Mouse (Mus musculus) adrenal gland, postnatal 4 days (tissue): Measurements from ENCODE around the gene Ift20. TPM values are rescaled to one million over a fixed set of nuclear protein-coding genes. Genes with fewer than 3 reads are reported as not detected.

Source experiments
- DNase-seq, 2 experiments: peaks; one replicate each; pipeline ENCODE4 v3.0.0; 2021 to 2022; ENCODE audit warnings: low spot score in 2 of 2, mixed read lengths in 2 of 2
- long read RNA-seq, 2 experiments: library from polyadenylated mRNA; stranded (forward); transcript quantifications; one replicate each; pipeline ENCODE4 v2.0.0; 2021
- total RNA-seq, 2 experiments: library from RNA; stranded (reverse); gene quantifications; 2 replicates each; pipeline ENCODE4 v1.2.3; 2021

Gene Ift20
- total RNA-seq = 10 to 100 TPM; 80.5 to 84.7 TPM
- long read RNA-seq, experiment 1, transcript Ift20-202 (5 exons, 582 nt) = minor isoform, 24 of 106 reads
- long read RNA-seq, experiment 1, transcript Ift20-204 (5 exons, 1,167 nt) = minor isoform, 5 of 106 reads
- long read RNA-seq, experiment 1, transcript Ift20-203 (6 exons, 1,141 nt) = major isoform, 62 of 106 reads
- long read RNA-seq, experiment 1, partial matches to known transcripts = 7 of 106 reads
- long read RNA-seq, experiment 1, other reads (novel, unspliced or antisense) = 4 of 106 reads
- long read RNA-seq, experiment 2, transcript Ift20-202 (5 exons, 582 nt) = minor isoform, 24 of 130 reads
- long read RNA-seq, experiment 2, transcript Ift20-203 (6 exons, 1,141 nt) = major isoform, 64 of 130 reads
- long read RNA-seq, experiment 2, partial matches to known transcripts = 13 of 130 reads
- long read RNA-seq, experiment 2, other reads (novel, unspliced or antisense) = 24 of 130 reads

DNA sequence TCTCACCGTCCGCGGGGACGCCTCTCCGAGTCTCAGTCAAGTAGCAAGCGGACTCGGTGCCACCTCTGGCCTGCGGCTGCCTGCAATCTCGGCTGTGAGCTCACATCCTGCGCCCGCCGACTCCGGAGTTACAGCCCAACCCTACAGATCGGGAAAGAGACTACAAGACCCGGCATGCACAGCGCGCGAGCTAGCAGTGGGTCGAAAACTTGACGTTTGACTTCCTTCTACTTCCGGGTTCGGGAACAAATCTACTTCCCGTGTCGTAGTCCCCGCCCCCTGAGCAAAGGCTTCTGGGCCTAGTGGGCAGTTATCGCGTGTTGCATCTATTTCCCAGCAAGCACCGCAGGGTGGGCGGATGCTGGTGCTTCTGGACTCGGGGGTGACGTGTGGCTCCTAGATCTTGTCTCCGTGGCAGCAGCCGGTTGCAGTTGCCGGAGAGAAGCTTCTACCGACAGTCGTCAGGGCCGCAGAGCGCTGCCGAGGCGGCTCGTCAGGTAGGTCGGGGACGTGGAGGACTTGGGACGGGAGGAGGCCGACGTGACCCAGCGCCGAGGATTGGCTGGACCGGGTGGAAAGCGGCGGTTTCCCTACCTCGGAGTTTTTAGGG, at the start of gene Ift20, which contains the start of gene Tnfaip1:
TSS of gene Ift20 (plus strand) at position 282 of the 610 bp plus-strand sequence.
TSS of gene Tnfaip1 (minus strand) at position 253 of the 610 bp plus-strand sequence.
- peak; percentile 78 to 97 for DNase-seq

DNA sequence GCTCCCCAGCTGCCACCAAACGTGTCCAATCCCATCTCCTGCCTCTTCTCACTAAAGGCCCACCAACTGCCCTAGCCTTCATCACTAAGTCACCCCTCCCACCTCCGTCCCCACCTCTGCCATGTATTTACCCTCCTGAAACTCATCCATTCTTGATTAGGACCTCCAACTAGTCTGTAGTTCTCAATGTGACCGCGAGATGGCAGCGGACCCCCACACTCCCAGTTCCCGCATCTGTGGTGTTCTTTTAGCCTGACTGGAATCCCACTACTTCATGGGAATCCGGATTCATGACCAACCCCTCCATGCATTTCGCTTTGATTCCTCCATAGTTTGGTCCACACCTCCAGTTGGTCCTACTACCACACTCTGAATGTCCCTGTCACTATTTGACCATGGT, 48.0 kb upstream of the Ift20 start:
- peak in 1 of 2 experiments; percentile 58 for DNase-seq

DNA sequence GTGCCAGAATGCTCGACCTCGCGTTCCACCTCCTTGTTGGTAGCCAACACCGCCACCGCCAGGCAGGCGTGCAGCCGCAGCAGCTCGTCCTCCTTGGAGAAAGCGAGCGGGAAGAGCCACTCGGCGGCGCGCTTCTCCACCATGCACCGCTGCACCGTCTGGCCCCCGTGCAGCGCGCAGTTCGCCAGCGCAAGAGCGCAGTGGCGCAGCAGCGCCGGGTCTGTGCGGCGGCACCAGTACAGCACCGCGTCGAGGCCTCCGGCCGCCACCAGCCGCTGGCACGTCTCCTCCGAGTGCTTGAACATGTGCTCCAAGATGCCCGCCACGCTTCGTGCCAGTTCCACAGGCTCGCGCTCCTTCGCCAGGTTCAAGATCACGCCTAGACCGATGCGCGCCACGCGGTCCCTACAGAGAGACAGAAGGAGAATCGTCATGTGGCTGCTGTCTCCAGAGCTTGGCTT, 45.4 kb upstream of the Ift20 start:
- no peak for DNase-seq

DNA sequence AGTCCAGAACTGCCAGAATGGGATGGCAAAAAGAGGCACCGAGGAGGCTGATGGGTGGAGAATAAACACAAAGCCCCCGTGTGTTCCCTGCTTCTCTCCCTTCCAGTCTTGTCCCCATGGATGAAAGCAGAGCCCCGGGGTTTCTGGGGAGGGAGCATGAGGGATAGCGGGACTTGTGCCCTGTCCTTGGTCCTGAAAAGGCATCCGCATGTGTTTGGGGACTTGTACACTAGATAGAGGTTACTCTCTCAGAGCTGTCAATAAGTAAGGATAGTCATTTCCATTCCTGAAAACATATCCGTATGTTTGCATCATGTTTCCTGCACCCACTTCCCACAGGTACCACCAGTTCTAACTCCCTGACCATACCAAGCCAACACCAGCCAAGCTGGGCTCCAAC, 40.3 kb upstream of the Ift20 start:
- DNase-seq = no peak

DNA sequence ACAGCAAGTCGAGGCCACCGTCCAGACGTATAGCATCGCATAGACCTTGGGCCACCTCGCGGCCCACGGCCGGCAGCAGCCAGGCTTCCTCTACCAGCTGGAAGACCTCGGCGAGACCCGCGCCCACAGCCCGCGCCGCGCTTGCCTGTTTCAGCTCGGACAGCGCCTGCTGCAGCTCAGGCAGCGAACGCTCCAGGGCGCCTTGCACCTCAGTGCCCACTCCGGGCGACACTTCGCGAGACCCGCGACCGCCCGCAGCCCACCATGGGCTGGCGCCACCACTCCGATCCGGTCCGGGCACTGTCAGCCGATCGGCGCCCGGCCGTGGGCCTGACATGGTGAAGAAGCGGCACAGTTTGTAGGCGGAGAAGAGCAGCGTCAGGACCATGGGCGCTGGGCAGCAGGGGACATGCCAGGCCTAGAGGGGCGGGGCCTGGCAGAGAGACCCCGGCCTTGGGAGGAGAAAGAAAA, 39.1 kb upstream of the Ift20 start:
- no peak for DNase-seq

DNA sequence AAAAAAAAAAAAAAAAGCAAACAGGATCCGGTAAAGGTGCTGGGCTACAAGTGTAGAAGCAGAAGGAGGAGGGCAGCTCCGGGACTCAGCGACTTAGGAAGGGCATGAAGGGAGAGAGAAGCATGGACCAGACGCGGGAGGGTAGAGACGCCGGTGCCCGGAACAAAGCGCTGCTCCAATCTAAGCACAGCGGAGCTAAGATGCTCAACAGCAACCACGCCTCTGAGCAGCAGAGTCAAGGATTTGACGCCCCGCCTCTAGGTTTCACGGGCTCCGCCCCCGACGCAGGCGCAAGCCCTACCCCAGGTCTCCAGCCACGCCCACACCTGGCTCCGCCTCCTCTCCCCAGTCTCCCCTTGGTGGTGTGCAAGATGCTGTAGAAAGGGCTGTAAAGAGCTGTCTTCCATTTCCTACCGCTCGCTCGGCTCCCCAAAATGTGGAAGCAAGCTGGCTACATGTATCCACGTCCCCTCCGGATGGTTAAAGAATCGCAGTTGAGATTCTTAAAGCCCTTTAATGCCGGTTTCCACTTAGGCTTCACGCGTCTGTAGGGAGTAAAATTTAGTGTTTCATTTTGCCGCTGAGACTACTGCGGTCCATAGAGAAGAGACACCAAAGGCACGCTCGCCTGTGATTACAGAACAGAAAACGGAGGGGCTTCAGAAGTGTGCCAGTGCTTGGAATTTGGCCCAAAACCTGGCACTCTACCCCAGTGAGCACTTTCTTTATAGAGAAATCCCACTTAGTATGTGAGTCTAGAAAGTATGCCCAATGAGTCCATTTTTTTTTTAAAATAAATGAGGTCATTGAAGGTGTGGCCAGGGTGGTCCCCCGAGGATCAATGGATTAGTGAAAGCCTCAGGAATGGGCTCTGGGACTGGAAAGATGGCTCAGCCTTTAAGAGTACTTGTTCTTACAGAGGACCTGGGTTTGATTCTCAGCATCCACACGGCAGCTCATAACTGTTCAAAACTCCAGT, 38.3 kb upstream of the Ift20 start, which contains the start of gene Sarm1:
TSS of gene Sarm1 (minus strand) at position 211 of the 979 bp plus-strand sequence.
- peak; percentile 70 to 76 for DNase-seq

DNA sequence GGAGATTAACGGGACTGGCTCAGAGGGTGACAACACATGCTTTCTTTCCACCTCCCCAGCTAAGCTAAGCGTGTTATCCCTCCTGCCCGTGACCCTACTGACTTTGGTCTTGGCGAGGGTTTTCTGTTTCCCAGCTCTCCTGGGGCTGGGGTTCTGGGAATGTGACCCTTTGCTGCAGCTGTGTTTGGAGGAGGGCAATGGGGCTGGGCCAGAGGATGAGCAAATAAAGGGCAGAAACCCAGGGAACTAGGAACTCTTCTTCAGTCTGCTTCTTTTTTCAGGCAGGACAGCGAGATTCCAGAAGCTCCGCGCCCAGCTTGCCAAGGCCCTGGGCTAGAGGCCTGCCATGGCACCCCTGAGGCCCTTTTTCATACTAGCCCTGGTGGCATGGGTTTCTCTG, 37.2 kb upstream of the Ift20 start, which contains the start of gene Vtn:
TSS of gene Vtn (plus strand) at position 88 of the 400 bp plus-strand sequence.
- no peak for DNase-seq

DNA sequence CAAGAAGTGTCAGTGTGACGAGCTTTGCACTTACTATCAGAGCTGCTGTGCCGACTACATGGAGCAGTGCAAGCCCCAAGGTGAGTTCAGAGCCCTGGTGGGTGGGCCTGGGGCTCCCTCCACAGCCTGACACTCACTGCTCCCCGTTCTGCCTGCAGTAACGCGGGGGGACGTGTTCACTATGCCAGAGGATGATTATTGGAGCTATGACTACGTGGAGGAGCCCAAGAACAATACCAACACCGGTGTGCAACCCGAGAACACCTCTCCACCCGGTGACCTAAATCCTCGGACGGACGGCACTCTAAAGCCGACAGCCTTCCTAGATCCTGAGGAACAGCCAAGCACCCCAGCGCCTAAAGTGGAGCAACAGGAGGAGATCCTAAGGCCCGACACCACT, 36.6 kb upstream of the Ift20 start:
- DNase-seq = no peak

DNA sequence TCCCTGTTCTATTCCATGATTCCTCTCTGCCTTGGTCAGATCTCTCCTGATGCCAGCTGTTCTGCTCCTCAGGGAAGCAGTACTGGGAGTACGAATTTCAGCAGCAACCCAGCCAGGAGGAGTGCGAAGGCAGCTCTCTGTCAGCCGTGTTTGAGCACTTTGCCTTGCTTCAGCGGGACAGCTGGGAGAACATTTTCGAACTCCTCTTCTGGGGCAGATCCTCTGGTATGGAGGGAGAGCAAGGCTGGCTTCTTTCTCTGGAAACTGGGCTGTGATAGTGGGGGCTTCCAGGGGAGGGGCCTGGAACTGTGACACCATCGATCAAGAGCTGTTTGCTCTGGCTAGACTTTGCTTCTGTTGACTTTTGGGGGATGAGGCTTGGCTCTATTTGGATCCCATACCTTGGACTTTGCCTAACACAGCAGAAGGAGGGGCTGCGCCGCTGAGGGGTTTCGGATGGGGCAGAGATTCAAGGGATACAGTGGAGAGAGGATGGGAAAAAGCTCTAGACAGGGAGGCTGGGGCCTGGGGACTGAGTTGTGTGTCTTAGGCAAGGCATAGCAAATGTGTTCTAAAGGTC, 35.4 kb upstream of the Ift20 start:
- DNase-seq = no peak

DNA sequence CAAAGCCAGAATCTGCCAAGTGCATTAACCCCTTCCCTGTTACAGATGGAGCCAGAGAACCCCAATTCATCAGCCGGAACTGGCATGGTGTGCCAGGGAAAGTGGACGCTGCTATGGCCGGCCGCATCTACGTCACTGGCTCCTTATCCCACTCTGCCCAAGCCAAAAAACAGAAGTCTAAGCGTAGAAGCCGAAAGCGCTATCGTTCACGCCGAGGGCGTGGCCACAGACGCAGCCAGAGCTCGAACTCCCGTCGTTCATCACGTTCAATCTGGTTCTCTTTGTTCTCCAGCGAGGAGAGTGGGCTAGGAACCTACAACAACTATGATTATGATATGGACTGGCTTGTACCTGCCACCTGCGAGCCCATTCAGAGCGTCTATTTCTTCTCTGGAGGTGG, 34.6 kb upstream of the Ift20 start:
- no peak for DNase-seq

DNA sequence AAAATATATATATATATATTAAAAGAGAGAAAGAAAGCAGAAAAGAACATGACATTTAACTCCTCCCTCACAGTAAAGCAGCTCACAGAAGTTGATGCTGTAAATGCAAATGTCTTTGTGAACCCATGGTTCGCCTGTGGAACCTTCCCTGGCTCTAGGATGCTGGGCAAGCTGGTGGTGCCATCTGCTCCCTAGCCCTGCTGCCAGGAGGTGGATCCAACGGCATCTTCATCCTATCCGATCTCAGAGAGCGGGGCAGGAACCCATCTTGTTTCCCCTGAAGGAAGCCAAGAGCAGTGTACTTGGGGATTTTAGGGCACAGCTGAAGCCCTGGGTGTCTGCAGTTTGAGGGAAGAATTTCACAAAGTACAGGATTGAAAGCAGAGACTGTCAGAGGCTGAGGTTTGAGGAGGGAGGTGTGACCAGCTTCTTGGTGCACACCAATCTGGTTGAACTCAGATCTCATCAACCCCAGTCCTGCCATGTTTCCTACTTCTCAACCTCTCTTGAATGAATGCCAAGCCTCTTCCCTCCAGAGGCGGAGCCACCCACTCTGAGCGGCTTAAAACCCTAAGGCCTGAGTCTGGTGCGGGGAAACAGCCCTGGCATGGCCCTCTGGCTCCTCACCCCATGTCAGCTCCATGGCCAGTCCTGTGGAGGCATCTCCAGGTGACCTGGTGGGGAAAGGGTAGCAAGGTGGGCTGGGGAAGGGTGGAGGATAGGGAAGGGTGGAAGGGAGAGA, 33.1 kb upstream of the Ift20 start, which contains the start of gene Sebox:
TSS of gene Sebox (plus strand) at position 539 of the 742 bp plus-strand sequence.
- no peak for DNase-seq

DNA sequence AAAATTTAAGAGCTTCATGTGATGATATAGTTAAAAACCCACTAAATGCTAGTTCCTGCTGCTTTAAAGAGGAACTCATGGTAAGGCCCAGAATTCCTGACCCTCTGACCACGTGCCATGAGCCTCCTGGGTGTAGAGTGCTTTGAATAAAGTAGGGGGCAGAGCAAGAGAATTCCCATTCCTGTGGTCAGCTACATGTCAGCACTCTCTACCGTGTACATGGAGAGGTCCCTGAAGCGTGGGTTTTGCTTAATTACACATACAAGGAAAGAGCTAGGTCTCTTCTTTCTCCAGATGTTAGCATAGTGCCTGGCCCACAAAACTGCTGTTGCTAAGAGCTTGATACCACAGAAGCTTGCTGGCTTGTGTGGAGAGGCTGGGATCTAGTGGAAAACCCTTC, 30.7 kb upstream of the Ift20 start:
- no peak for DNase-seq

DNA sequence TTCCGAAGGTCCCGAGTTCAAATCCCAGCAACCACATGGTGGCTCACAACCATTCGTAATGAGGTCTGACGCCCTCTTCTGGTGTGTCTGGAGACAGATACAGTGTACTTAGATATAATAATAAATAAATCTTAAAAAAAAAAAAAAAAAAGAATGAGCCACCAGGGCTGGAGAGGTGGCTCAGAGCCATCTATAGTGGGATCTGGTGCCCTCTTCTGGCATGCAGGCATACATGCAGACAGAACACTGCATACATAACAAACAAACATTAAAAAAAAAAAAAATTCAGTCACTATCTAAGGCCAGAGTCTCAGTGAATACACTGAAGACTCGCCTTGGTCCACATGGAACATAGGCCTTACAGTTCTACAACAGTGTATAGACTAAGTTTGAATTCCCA, 27.0 kb upstream of the Ift20 start:
- DNase-seq = no peak

DNA sequence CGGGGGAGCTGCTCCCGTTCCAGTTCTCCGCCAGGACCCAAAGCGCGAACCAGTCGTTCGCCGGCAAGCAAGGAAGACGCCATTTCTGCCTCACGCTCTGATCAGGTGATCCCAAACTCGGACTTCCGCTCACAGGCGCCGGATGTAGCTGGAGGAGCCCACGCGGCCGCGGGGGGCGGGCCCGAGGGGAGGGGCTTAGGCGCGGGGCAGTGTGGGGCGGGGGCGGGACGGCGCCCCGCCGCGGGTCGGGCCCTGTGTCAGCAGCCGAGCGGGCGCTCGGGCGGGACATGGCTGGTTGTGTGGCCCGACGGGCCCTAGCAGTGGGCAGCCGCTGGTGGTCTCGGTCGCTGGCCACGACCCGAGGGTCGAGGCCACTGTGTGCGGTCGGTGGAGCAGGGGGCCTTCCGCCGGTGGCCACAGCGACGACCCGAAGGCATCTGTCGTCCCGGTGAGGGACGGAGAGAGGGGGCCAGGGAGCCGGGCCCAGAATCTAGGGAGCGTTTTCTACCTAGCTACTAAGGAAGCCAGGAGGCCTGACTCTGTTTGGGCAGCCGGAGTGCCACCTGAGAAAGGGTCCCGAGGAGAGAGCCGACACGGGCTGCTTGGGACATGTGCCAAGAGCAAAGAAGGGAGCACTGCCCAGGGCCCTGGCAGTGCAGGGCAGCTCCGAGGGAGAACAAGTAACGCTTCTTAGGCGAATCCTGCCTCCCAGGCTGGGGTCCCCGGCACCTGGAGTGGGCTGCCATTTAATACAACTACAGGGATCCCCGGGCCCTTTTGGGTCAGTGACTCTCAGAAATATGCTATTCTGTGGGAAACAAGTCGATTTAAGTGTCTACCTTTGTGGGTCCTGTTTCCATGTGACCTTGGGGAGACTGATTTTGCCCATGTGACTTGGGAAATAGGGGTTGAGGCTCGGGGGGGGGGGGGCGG, 23.9 kb upstream of the Ift20 start, which contains the start of the genes Tmem199 and Poldip2:
TSS of gene Tmem199 (minus strand) at position 148 of the 933 bp plus-strand sequence.
TSS of gene Poldip2 (plus strand) at position 169 of the 933 bp plus-strand sequence.
- peak; percentile 77 to 79 for DNase-seq

DNA sequence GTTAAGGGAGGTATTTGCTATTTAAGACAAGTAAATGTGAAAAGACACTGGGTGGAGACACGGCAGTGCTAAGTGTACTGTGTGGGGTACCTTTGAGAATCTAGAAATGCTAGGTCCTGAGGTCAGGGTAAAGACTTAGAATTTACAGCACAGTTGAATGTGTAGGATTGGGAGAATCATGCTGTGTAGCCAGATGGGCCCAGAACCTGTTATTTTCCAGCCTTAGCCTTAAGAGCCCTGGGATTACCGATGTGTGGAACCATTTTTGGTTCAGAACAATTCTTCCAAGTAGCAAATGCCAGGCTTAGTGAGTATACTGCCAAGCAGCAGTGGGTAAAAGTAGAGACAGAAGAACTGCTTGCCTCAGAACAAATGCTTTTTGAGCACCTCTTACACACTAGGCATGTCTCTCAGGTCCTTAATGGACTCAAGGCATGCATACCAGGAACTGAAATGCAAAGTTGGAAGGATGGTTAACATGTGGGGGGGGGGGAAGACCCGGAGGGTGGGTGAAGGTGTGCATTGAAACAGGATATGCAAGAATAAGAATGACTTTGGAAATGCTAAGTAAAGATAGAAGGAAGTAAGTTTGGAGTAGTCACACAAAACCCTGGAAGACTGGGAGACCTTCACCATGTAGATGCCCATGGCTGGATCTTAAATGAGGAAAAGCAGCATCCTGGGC, 22.9 kb upstream of the Ift20 start:
- DNase-seq = no peak

DNA sequence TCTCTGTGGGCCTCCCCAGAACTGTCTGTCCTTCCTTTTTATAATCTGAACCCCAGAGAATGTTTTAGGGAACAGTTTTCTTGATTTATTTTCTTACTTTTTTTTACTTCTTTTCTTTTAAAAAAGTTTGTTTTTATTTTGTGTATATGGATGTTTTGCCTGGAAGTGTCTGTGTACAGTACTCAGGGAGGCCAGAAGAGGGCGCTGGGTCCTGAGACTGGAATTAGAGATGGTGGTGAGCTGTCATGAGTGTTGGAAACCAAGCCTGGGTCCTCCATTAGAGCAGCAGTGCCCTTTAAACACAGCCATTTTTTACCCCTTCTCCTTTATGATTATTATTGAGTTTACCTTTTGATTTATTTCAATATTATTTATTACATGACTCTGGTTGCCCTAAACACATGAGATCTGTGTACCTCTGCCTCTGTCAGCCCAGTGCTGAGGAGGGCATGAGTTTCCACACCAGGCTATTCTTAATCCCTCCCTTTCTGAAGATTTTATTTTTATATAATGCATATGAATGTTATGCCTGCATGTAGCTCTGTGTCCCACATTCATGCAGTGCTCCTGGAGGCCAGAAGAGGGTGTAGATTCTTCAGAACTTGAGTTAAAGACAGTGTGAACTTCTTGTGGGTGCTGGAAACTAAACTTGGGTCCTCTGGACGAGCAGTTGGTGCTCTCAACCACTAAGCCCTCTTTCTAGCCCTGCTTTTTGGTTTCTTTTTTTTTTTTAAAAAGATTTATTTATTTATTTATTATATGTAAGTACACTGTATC, 20.4 kb upstream of the Ift20 start:
- DNase-seq = no peak

DNA sequence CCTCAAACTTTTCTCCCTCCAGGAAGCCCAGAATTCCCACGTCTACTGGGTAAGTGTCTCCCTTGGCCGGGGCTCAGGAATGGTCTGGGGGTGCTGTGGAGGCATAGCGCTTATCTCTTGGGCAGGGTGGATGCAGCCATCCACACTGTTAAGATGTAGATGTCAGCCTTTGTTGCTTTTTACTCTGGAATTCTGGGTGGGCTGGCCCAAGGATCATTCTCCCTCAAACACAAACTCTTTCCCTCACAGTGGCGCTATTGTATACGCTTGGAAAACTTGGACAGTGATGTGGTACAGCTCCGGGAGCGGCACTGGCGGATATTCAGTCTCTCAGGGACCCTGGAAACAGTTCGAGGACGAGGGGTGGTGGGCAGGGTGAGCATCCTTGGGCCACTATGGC, 17.2 kb upstream of the Ift20 start:
- no peak for DNase-seq
